Mouse (Mus musculus): ENCODE measurements around the gene Zfp963.
"Not testable (repeated sequence)": the region's sequence is repeated elsewhere in the genome, so short reads cannot be mapped to it uniquely, and the experiment has no call there.

The Zfp963 gene

GRCm38 (mm10) chr8:69735495-69735894 lies 14.3 kb downstream of the Zfp963 start:
- DNase-seq = no peak

- DNase-seq = no peak
Observed at GRCm38 (mm10) chr8:69717232-69717580, 32.6 kb downstream of the Zfp963 start.

- peak; percentile 95 for DNase-seq
Observed at GRCm38 (mm10) chr8:69716403-69717231, 33.2 kb downstream of the Zfp963 start.

GRCm38 (mm10) chr8:69715366-69715765 lies 34.4 kb downstream of the Zfp963 start:
- DNase-seq = no peak

- no peak for DNase-seq
Observed at GRCm38 (mm10) chr8:69713516-69713915, 36.3 kb downstream of the Zfp963 start.

GRCm38 (mm10) chr8:69710624-69711023 lies 39.1 kb downstream of the Zfp963 start, which contains the start of gene Zfp869:
Gene Zfp869, minus strand, starts transcription at chr8:69710724.
- DNase-seq = not testable (repeated sequence)

GRCm38 (mm10) chr8:69701810-69702209 lies 48.0 kb downstream of the Zfp963 start:
- DNase-seq = peak; percentile 17

All from thymus, postnatal 14 days (tissue).